In the genomic region with DNA sequence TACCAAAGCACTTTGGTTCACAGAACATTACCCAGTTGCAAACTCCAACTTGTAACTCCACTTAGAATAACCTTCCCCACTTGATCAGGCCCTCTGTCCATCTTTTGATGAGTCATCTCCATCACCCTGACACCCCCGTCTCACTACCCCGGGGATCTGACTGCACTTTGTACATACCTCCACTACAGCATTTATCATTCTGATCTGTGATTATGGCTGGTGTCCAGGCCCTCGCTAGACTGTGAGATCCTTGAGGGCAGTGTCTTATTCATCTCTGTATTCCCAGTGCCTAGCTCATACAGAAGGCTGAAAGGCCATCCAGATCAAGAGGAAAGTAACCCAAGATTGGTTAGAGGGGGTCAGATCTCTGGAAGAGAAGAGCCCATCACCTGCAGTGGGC, we compare ENCODE assay signal across 9 mouse cellular contexts. TPM values are rescaled to one million over a fixed set of nuclear protein-coding genes. Genes with fewer than 3 reads are reported as not detected.
DNase-seq lines count a peak whose midpoint lies in the region; ATAC-seq and TF ChIP-seq lines count a peak whose summit lies in the region.
"Had no signal": no experiment of that assay in that cellular context is flagged by ENCODE, and none has a peak within 500 bp of the region (broad histone marks: within the 10 kb centered on the region; RNA-seq: fewer than 3 reads in every experiment).

No protein-coding gene starts in this region.

- no peak for DNase-seq in lung, embryonic 14.5 days
- no peak for DNase-seq in lung, adult 18-20 months
- DNase-seq in embryonic facial prominence, embryonic 14.5 days (ENCODE audit: low spot score) = no peak
- DNase-seq in kidney, postnatal 0 days (ENCODE audit: low spot score) = no peak
- no peak for DNase-seq in frontal cortex, postnatal 25 days (ENCODE audit: low spot score in 2 of 2)
- DNase-seq in spleen, postnatal 14 days (ENCODE audit: low spot score in 2 of 2) = no peak
- DNase-seq in embryo, embryonic 10 days (ENCODE audit: low spot score) = no peak
- DNase-seq: cerebellum, adult 11-12 months had no signal

- H3K9ac ChIP-seq in lung, embryonic 14.5 days = peak overlapping the region; percentile 75
- H3K9ac ChIP-seq in embryonic facial prominence, embryonic 14.5 days (ENCODE audit: low read depth, low read length) = peak overlapping the region; percentile 75
- peak overlapping the region; percentile 81 for H3K9ac ChIP-seq in kidney, postnatal 0 days (ENCODE audit: low read depth, low read length)

- H3K36me3 ChIP-seq in lung, embryonic 14.5 days (ENCODE audit: insufficient read depth) = no peaks in the 10 kb centered on the region
- H3K36me3 ChIP-seq in embryonic facial prominence, embryonic 14.5 days (ENCODE audit: control insufficient read depth, insufficient read depth, low read length) = no peaks in the 10 kb centered on the region
- peaks cover 12% of the 10 kb centered on the region; the same call in 1 of the 2 replicates for H3K36me3 ChIP-seq in kidney, postnatal 0 days (ENCODE audit: insufficient read depth, low read length)

- ATAC-seq in lung, embryonic 14.5 days (ENCODE audit: insufficient read depth) = no peak
- ATAC-seq in embryonic facial prominence, embryonic 14.5 days (ENCODE audit: low read depth) = no peak
- ATAC-seq in kidney, postnatal 0 days (replicated peaks; ENCODE audit: low FRiP score, low read depth) = no peak

- no peak for TF ChIP-seq POLR2A in olfactory bulb, adult 2 months (IDR thresholded peaks at IDR 0.05; ENCODE audit: insufficient read depth, low read depth, low read length)

- TF ChIP-seq CTCF in lung, embryonic 14.5 days (IDR thresholded peaks at IDR 0.05; ENCODE audit: low read depth) = no peak
- TF ChIP-seq CTCF in kidney, postnatal 0 days (IDR thresholded peaks at IDR 0.05; ENCODE audit: low read depth) = no peak
- no peak for TF ChIP-seq CTCF in olfactory bulb, adult 2 months (IDR thresholded peaks at IDR 0.05; ENCODE audit: insufficient read depth, low read depth, low read length)

- no peaks in the 10 kb centered on the region for H3K9me3 ChIP-seq in lung, embryonic 14.5 days (ENCODE audit: low read depth, low read length)
- no peaks in the 10 kb centered on the region for H3K9me3 ChIP-seq in embryonic facial prominence, embryonic 14.5 days (ENCODE audit: control insufficient read depth, low read length)
- no peaks in the 10 kb centered on the region for H3K9me3 ChIP-seq in kidney, postnatal 0 days (replicated peaks; ENCODE audit: low read length)

- H3K27ac ChIP-seq in lung, embryonic 14.5 days (ENCODE audit: low read depth) = no peak overlapping the region
- H3K27ac ChIP-seq in embryonic facial prominence, embryonic 14.5 days (replicated peaks; ENCODE audit: low read depth, low read length) = no peak overlapping the region
- peak overlapping the region; percentile 89; the same call in 1 of the 2 replicates for H3K27ac ChIP-seq in kidney, postnatal 0 days
- H3K27ac ChIP-seq in olfactory bulb, adult 2 months (ENCODE audit: insufficient read depth, low read depth, low read length) = no peak overlapping the region

- no peaks in the 10 kb centered on the region for H3K27me3 ChIP-seq in lung, embryonic 14.5 days (ENCODE audit: insufficient read depth, low read length)
- H3K27me3 ChIP-seq in embryonic facial prominence, embryonic 14.5 days (replicated peaks; ENCODE audit: control insufficient read depth, insufficient read depth, low read length) = no peaks in the 10 kb centered on the region
- no peaks in the 10 kb centered on the region for H3K27me3 ChIP-seq in kidney, postnatal 0 days (ENCODE audit: insufficient read depth, low read length)

- 26% methylated on average over 3 of the region's 3 CpGs for WGBS in lung, embryonic 14.5 days
- WGBS in embryonic facial prominence, embryonic 14.5 days = 54% methylated on average over 3 of the region's 3 CpGs
- WGBS in kidney, postnatal 0 days = 32% methylated on average over 3 of the region's 3 CpGs
- 61% methylated on average over 3 of the region's 3 CpGs for WGBS in olfactory bulb, adult 2 months

- peaks cover 4% of the 10 kb centered on the region; the same call in 1 of the 2 replicates for H3K4me1 ChIP-seq in lung, embryonic 14.5 days (ENCODE audit: insufficient read depth)
- H3K4me1 ChIP-seq in embryonic facial prominence, embryonic 14.5 days (ENCODE audit: control insufficient read depth, insufficient read depth, low read length) = peaks cover 11% of the 10 kb centered on the region
- peaks cover 9% of the 10 kb centered on the region; the same call in 1 of the 2 replicates for H3K4me1 ChIP-seq in kidney, postnatal 0 days (replicated peaks; ENCODE audit: insufficient read depth, low read length)
- peaks cover 4% of the 10 kb centered on the region; the same call in 1 of the 2 replicates for H3K4me1 ChIP-seq in olfactory bulb, adult 2 months (ENCODE audit: control insufficient read depth, insufficient read depth, low read length)

- peak overlapping the region; percentile 95 for H3K4me2 ChIP-seq in lung, embryonic 14.5 days
- H3K4me2 ChIP-seq in embryonic facial prominence, embryonic 14.5 days (ENCODE audit: low read depth, low read length) = peak overlapping the region; percentile 79
- H3K4me2 ChIP-seq in kidney, postnatal 0 days (ENCODE audit: low read length) = peak overlapping the region; percentile 80

- H3K4me3 ChIP-seq in lung, embryonic 14.5 days (ENCODE audit: low read depth, low read length) = peak overlapping the region; percentile 64
- H3K4me3 ChIP-seq in embryonic facial prominence, embryonic 14.5 days (ENCODE audit: low read depth, low read length) = peak overlapping the region; percentile 63
- peak overlapping the region; percentile 61 for H3K4me3 ChIP-seq in kidney, postnatal 0 days (replicated peaks; ENCODE audit: low read depth, low read length)
- H3K4me3 ChIP-seq in olfactory bulb, adult 2 months (ENCODE audit: insufficient read depth, low read depth, low read length) = peak overlapping the region; percentile 57

RNA-seq across cellular contexts. Expression of gene Ppcs, which starts 1.0 kb away (rescaled TPM):
- 34.7 and 38.3 TPM in 2 replicates for polyA plus RNA-seq in lung, embryonic 14.5 days (2014; fragmentation: Nextera tagmentation; extraction: Ambion mirVana)
- 22.1 and 30.3 TPM in 2 replicates for polyA plus RNA-seq in embryonic facial prominence, embryonic 14.5 days (2014; fragmentation: Nextera tagmentation; extraction: Ambion mirVana)
- 64.5 and 68.0 TPM in 2 replicates for polyA plus RNA-seq in kidney, postnatal 0 days (2015; fragmentation: Nextera tagmentation; extraction: Ambion mirVana)
- polyA plus RNA-seq in olfactory bulb, adult 2 months (2012; ENCODE audit: insufficient read depth, insufficient read length, low replicate concordance, missing spikeins) = not detected in 2 replicates

RNA-seq across cellular contexts. Expression of gene Zmynd12, which starts 1.4 kb away (rescaled TPM):
- 0.16 and 0.20 TPM in 2 replicates for polyA plus RNA-seq in lung, embryonic 14.5 days (2014; fragmentation: Nextera tagmentation; extraction: Ambion mirVana)
- 0.90 TPM in 1 of 2 replicates, not detected in the other for polyA plus RNA-seq in embryonic facial prominence, embryonic 14.5 days (2014; fragmentation: Nextera tagmentation; extraction: Ambion mirVana)
- polyA plus RNA-seq in kidney, postnatal 0 days (2015; fragmentation: Nextera tagmentation; extraction: Ambion mirVana) = 1.6 and 1.7 TPM in 2 replicates
- not detected in 2 replicates for polyA plus RNA-seq in olfactory bulb, adult 2 months (2012; ENCODE audit: insufficient read depth, insufficient read length, low replicate concordance, missing spikeins)

RNA-seq across cellular contexts. Expression of gene Ccdc30, which starts 5.9 kb away (rescaled TPM):
- 2.5 and 3.8 TPM in 2 replicates for polyA plus RNA-seq in lung, embryonic 14.5 days (2014; fragmentation: Nextera tagmentation; extraction: Ambion mirVana)
- 5.5 and 5.7 TPM in 2 replicates for polyA plus RNA-seq in embryonic facial prominence, embryonic 14.5 days (2014; fragmentation: Nextera tagmentation; extraction: Ambion mirVana)
- 6.6 and 7.6 TPM in 2 replicates for polyA plus RNA-seq in kidney, postnatal 0 days (2015; fragmentation: Nextera tagmentation; extraction: Ambion mirVana)
- polyA plus RNA-seq in olfactory bulb, adult 2 months (2012; ENCODE audit: insufficient read depth, insufficient read length, low replicate concordance, missing spikeins) = not detected in 2 replicates

Comparison
In these comparisons a context has a peak if more than half of its experiments do, and no peak if none do; other contexts are left out.
1. RNA of gene Ppcs, which starts 1.0 kb away (polyA plus RNA-seq): 64.5 to 68.0 TPM in kidney, postnatal 0 days, 34.7 to 38.3 TPM in lung, embryonic 14.5 days and 22.1 to 30.3 TPM in embryonic facial prominence, embryonic 14.5 days; not detected in olfactory bulb, adult 2 months; every median in the first group is over 10 times any median in the second.
2. Peak in every context shown above with its lines, with median percentiles within 50 percentile points of each other: H3K4me2 ChIP-seq, H3K4me3 ChIP-seq and H3K9ac ChIP-seq.